Mouse (Mus musculus) cerebellum, adult 8-10 months (tissue): Measurements from ENCODE around the gene Dazap1.

Experiments
- DNase-seq: peaks from one replicate; pipeline ENCODE4 v3.0.0; 2022

Gene Dazap1

DNA sequence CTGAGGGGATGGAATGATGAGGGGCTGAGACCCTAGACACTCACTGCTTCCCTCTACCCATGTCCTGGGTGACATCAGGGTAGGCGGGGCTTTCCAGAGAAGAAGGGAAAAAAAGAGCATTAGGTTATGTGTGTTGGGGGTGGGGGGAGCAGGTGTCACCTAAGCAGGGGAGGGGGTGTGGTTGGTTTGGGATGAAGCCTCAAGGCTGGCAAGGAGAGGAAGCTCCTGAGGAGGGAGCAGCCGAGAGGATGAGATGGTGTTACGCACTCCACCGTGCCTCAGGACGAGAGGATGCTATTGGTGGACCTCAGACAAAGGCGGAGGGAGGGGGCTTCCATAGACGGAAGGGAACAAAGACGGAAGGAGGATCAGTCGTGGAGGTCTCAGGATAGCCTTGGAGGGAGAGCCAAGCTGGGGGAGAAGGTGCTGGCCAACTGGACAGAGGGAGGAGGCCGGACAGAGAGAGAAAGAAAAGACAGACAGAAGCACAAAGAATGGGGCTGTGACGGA is 39.4 kb downstream of the Dazap1 start:
- no peak for DNase-seq

- no peak for DNase-seq
Observed at GRCm38 (mm10) chr10:80301256-80302081, 40.2 kb downstream of the Dazap1 start.

DNA sequence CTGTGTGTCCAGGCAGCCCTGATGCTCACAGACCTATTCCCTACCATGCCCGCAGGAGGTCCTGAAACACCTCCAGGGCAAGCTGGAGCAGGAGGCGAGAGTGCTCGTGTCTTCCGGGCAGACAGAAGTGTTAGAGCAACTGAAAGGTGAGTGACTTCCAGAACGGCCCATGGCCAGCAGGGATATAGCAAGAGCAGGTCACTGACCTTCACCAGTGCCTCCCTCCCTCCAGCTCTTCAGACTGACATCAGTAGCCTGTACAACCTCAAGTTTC is 40.7 kb downstream of the Dazap1 start:
- DNase-seq = no peak

DNA sequence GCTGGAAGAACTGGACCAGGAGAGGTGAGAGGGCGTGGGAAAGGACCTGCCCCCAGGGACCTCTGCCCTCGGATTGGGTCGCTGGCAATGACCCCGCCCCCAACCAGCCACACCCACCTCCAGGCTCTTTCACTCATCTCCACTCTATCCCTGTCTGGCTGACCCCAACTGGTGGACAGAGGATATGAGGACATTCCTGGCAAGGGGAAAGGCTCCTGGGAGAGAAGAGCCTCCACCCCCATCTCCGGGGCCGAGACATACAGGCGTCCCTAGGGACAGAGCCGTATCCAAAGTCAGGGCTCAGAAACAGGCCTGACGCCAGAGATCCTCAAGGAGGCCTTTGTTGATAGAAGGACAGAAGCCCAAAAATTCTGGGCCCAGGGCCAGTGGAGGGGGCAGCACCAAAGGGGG is 41.2 kb downstream of the Dazap1 start:
- DNase-seq = no peak

DNA sequence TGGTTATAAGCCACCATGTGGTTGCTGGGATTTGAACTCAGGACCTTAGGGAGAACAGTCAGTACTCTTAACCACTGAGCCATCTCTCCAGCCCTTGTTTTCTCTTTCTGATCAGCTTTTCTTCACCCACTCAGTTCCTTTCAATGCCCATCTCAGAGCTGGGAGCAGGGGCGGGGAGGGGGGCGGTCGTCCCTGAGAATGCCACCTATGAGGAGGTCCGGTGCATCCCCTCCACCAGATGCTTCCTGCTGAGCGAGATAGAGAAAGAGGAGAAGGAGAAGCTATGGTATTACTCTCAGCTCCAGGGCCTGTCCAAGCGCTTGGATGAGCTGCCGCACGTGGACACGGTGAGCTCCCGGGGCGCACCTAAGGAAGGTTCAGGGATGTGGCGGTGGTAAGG is 43.2 kb downstream of the Dazap1 start:
- no peak for DNase-seq

- no peak for DNase-seq
Observed at GRCm38 (mm10) chr10:80304862-80305261, 43.6 kb downstream of the Dazap1 start.

- peak; percentile 48 for DNase-seq
Observed at GRCm38 (mm10) chr10:80311560-80311959, 50.3 kb downstream of the Dazap1 start.

- peak; percentile 55 for DNase-seq
Observed at GRCm38 (mm10) chr10:80312586-80313504, 51.6 kb downstream of the Dazap1 start.

DNA sequence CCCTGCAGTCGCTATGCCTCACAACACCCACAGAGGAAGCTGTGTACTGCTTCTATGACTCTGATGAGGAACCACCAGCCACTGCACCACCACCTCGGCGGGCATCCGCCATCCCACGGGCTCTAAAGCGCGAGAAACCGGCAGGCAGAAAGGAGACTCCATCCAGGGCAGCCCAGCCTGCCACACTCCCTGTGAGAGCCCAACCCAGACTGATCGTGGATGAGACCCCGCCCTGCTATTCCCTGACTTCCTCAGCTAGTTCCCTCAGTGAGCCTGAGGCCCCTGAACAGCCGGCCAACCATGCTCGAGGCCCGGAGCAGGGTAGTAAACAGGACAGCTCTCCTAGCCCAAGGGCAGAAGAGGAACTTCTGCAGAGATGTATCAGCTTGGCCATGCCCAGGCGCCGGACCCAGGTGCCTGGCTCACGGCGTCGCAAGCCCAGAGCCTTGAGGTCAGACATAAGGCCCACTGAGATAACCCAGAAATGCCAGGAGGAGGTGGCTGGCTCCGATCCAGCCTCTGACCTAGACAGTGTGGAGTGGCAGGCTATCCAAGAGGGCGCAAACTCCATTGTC is 52.4 kb downstream of the Dazap1 start:
- DNase-seq = peak; percentile 62

DNA sequence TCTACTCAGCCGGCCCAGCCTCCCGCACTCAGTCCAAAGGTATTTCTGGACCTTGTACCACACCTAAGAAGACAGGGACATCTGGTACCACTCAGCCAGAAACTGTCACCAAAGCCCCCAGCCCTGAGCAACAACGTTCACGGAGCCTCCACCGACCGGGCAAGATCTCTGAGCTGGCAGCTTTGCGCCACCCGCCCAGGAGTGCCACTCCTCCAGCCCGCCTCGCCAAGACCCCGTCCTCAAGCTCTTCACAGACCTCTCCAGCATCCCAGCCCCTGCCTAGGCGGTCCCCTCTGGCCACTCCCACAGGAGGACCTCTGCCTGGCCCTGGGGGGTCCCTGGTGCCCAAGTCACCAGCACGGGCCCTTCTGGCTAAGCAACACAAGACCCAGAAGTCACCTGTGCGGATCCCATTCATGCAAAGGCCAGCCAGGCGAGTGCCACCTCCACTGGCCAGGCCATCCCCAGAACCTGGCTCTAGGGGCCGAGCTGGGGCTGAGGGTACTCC is 53.3 kb downstream of the Dazap1 start:
- peak; percentile 28 for DNase-seq

DNA sequence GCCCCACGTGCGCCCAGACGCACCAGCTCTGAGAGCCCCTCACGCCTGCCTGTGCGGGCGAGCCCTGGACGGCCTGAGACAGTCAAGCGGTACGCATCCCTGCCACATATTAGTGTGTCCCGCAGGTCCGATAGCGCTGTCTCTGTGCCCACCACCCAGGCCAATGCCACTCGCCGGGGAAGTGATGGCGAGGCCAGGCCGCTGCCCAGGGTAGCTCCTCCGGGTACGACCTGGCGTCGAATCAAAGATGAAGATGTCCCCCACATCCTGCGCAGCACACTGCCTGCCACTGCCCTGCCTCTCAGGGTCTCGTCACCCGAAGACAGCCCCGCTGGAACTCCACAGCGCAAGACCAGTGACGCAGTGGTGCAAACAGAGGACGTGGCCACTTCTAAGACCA is 54.0 kb downstream of the Dazap1 start:
- DNase-seq = peak; percentile 25

DNA sequence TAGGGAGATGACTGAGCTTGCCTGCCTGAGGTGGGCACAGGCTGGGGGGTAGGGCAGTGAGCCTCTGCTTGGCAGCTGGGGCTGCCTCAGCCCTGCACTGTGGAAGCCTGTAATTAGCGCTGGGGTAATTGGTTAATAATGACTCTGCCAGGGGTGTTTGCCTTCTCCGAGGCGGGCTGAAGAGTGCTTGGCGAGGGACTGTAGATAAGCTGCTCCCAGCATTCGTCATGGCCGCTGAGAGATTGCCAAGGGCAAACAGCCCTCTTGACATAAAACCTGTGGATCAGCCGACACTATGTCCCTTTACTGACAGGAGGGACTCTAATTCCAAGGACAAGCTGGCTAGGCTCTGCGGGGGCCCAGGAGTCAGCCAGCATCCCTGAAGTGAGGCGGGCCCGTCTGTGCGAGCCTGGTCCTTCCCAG is 55.1 kb downstream of the Dazap1 start:
- peak; percentile 34 for DNase-seq

DNA sequence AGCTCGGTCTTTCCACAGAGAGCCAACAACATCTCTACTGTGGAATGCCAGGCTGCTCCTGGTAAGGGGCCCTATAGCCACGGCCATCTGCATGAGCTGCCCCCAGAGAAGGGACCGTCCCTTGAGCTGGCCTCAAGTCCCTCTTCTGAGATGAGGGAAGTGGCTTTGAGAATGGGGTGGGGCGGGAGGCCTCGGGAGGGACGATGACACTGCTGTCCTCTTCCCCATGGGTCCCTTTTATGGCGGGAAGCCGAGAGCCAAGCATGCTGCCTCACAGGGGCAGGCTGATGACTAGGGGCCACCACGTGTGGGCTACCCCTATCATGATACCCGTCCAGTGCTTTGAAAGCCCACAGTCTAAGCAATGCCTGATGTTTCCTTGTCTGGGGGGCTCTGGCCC is 55.7 kb downstream of the Dazap1 start:
- DNase-seq = no peak

- DNase-seq = peak; percentile 86
Observed at GRCm38 (mm10) chr10:80320340-80320760, 59.1 kb downstream of the Dazap1 start, which contains the start of gene 2310011J03Rik. 2310011J03Rik (minus strand) TSS chr10:80320537.

DNA sequence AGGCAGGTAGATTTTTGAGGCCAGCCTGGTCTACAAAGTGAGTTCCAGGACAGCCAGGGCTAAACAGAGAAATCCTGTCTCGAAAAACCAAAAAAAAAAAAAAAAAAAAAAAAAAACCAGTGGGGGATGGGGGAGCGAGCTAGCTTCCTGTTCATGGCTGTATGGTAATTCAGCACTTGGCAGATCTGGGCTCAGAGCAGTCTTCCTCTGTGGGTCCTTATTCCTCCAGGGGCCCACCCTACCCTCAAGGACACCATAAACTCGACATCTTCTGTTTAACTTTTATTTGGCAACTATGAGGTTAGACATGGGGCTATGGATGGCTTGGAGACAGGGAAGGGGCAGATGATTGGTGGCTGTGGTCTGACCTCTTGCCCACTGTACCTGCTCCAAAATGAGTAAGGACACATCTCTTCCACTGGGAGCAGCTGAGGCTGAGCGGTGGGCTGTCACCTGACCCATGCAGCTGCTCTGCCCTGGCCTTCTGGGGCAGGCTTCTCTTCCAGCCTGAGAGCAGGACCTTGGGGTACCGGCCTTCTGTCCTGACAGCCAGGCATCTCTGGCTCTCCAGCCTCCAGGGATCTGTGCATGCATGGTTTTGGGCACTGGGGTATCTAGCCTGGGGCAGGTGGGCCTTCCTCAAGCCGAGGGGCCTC is 59.9 kb downstream of the Dazap1 start:
- DNase-seq = peak; percentile 38

DNA sequence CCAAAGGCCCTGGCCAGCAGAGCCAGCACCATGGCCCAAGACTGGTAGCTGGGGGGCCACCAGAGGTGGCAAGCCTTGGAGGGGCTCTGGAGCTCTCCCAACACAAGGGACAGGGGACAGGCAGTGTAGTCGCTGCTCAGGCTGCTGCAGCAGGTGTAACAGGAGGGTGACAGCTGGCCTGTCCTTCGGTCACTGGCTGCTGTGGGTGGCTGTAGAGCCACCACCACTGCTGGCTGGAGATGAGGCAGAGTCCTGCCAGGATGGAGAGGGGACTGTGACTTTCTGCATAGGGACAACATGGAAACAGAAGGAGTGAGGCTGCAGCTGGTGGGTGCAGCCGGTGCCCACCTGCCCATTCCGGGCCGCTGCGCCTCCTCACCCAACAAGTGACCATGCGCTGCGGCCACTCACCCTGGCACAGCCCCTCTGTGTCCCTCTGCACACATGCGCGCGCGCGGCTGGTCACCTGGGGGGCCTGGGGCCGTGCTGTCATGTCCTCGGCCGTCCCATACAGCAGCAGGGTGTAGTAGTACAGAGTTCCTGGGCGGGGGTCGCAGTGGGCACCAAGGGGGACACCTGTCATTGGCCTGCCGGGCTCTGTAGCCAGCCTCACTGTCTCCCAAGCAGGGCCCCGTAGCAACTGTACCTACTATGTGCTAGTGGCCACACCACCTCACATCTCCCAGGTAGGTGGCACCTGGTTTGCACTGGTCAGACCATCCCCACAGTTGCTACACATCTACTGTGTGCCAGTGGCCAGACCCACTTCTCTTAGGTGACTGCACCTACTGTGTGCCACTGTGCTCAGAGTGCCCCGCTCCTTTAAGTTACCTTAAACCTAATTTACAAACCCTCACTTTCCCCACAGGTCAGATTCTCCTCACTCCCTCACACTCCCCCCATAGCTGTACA is 60.6 kb downstream of the Dazap1 start:
- peak; percentile 46 for DNase-seq

- peak; percentile 52 for DNase-seq
Observed at GRCm38 (mm10) chr10:80322811-80323211, 61.5 kb downstream of the Dazap1 start.

DNA sequence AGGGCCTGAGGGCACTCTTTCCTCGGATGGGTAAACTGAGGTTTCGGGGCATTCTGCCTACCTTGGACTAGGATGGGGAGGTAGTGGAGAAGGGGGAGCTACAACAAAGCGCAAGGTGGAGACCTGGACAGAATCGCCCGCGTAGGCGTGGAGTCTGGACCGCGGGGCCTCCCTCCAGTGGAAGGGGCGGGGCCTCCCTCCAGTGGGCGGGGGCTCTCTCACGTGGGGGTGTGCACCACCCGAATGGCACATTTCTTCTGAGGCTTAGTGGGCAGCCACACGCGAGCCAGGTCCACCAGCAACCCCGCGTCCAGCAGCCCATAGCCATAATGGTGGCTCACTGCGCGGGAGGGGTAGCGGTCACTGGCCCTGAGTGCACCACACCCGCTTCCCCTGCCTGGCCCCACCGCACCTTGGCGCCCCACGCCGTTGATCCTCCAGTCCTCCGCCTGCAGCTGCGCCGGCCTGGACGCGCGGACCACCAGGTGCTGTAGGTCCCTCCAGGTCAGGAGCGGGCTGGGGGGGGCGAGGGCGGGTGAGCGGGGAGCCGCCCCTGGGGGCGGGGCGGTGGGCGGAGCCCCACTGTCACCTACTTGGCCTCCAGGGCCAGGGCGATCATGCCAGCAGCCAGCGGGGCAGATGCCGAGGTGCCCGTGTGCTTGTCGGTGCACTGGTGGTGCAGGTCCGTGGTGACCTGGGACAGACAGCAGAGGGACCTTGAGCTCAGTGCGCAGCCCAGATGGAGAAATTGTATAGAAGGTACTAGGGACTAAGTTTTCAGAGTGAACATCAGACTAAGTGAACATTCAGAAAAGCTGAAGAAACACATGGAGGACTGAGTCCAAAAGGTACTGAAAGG is 62.2 kb downstream of the Dazap1 start:
- DNase-seq = peak; percentile 76

DNA sequence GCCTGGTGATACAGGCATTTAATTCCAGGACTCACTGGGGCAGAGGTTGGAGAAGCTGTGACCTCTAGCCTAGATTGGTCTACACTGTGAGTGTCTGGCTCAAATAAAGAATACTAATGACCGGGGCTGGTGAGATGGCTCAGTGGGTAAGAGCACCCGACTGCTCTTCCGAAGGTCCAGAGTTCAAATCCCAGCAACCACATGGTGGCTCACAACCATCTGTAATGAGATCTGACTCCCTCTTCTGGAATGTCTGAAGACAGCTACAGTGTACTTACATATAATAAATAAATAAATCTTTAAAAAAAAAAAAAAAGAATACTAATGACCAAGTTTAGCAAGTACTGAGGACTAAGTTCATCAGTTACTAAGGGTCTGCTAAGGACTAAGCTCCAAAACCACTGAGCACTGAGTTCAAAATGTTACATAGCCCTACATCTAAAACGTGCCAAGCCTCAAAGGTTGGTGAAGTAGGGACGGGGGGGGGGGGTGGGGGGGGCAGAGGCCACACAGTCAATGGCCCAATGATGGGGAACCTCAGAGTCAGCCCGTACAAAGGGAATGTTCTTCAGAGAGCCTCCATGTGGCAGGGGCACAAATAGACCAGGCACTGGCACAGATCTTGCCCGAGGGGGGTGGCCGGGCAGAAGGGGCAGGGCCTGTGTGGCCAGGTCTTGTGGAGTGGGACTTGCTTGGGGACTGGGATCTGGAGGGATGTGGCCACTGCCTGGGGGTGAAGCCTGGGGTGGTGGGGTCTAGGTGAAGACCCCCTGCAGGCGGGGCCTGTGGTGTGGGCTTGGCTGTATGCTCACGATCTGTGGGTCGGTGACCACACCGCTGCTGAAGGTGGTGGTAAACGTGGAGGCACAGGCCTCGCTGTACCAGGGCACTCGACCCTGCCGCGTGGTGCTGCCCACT is 63.1 kb downstream of the Dazap1 start:
- DNase-seq = peak; percentile 41
